Mouse (Mus musculus) CH12.LX (cell line): ENCODE data around the gene Ddah1. TPM values are rescaled to one million over a fixed set of nuclear protein-coding genes. Genes with fewer than 3 reads are reported as not detected.

Experiments used
- DNase-seq: peaks from one replicate; pipeline ENCODE4 v3.0.0-alpha.2; 2013; ENCODE audit errors: extremely low read depth
- H3K27ac ChIP-seq: 2 replicates; pipeline ENCODE4 v1.5.1; 2012; ENCODE audit warnings: low read depth, mild to moderate bottlenecking, control low read depth, moderate library complexity; ENCODE audit not compliant: insufficient read depth
- H3K27me3 ChIP-seq: replicated peaks from 2 replicates; pipeline ENCODE3; 2012; ENCODE audit warnings: inconsistent platforms
- H3K36me3 ChIP-seq, 2 experiments: replicated peaks in 1 of 2; 2 replicates each; pipeline versions ENCODE3 to v1.6.1; 2012; ENCODE audit warnings: inconsistent platforms in 1 of 2, low read length in 1 of 2, mild to moderate bottlenecking in 1 of 2, mixed read lengths in 1 of 2, moderate library complexity in 1 of 2; ENCODE audit not compliant: control insufficient read depth in 1 of 2, insufficient read depth in 1 of 2
- H3K4me1 ChIP-seq, 2 experiments: 2 replicates each; pipeline ENCODE4 v1.6.1; 2012; ENCODE audit warnings: inconsistent platforms in 1 of 2, moderate library complexity in 1 of 2; ENCODE audit not compliant: insufficient read depth in 2 of 2, control insufficient read depth in 1 of 2
- H3K4me2 ChIP-seq: 2 replicates; pipeline ENCODE4 v1.6.1; 2012; ENCODE audit warnings: low read depth, mild to moderate bottlenecking, control low read depth; ENCODE audit not compliant: poor library complexity, insufficient read depth, severe bottlenecking
- H3K4me3 ChIP-seq, 3 experiments: fragments of 150-350 bp in 1 of 3; sonication (generic) in 1 of 3; replicated peaks in 1 of 3; 2 replicates each; pipeline versions ENCODE3 to v1.5.1; 2011 to 2012; ENCODE audit warnings: low read depth in 2 of 3, low read length in 2 of 3, mild to moderate bottlenecking in 2 of 3, moderate library complexity in 2 of 3, control low read depth in 1 of 3, improper control_type of control experiment in 1 of 3, inconsistent platforms in 1 of 3, mixed read lengths in 1 of 3; ENCODE audit not compliant: poor library complexity in 1 of 3
- H3K79me2 ChIP-seq: replicated peaks from 2 replicates; pipeline ENCODE4 v1.6.1; 2012; ENCODE audit warnings: mild to moderate bottlenecking, moderate library complexity; ENCODE audit not compliant: control insufficient read depth, poor library complexity, insufficient read depth, severe bottlenecking; ENCODE audit errors: extremely low read depth
- H3K9ac ChIP-seq: 2 replicates; pipeline ENCODE4 v1.6.1; 2012; ENCODE audit warnings: low read depth, mild to moderate bottlenecking, control low read depth, moderate library complexity; ENCODE audit not compliant: insufficient read depth
- H3K9me3 ChIP-seq: replicated peaks from 2 replicates; pipeline ENCODE3; 2012; ENCODE audit warnings: low read length, inconsistent platforms, mixed read lengths
- CHD2 ChIP-seq: IDR thresholded peaks from 2 replicates; pipeline ENCODE4 v1.6.1; 2011; ENCODE audit warnings: low read length, improper control_type of control experiment
- CTCF ChIP-seq, 2 experiments: IDR thresholded peaks in 1 of 2; conservative IDR thresholded peaks in 1 of 2; 2 replicates each; pipeline ENCODE4 v1.5.1; 2011 to 2012; ENCODE audit warnings: low read depth in 2 of 2, low read length in 2 of 2, improper control_type of control experiment in 1 of 2, inconsistent platforms in 1 of 2, mild to moderate bottlenecking in 1 of 2, moderate library complexity in 1 of 2
- E2F4 ChIP-seq: IDR thresholded peaks from 2 replicates; pipeline ENCODE4 v1.6.1; 2011; ENCODE audit warnings: low read depth, low read length, improper control_type of control experiment; ENCODE audit not compliant: insufficient replicate concordance
- EP300 ChIP-seq: IDR thresholded peaks from 2 replicates; pipeline ENCODE4 v1.6.1; 2011; ENCODE audit warnings: low read length, improper control_type of control experiment
- GABPA ChIP-seq: IDR thresholded peaks from 2 replicates; pipeline ENCODE4 v1.6.1; 2012; ENCODE audit warnings: low read depth, low read length, improper control_type of control experiment, inconsistent platforms; ENCODE audit not compliant: insufficient replicate concordance
- HCFC1 ChIP-seq: IDR thresholded peaks from 2 replicates; pipeline ENCODE4 v1.6.1; 2012; ENCODE audit warnings: low read depth, mild to moderate bottlenecking, inconsistent platforms, low read length, improper control_type of control experiment
- MAX ChIP-seq: IDR thresholded peaks from 2 replicates; pipeline ENCODE4 v1.6.1; 2011; ENCODE audit warnings: low read length, improper control_type of control experiment
- MEF2A ChIP-seq: IDR thresholded peaks from 2 replicates; pipeline ENCODE4 v1.6.1; 2014; ENCODE audit warnings: low read depth, mild to moderate bottlenecking, inconsistent platforms, low read length, improper control_type of control experiment, borderline replicate concordance
- MYC ChIP-seq: IDR thresholded peaks from 2 replicates; pipeline ENCODE4 v1.6.1; 2011; ENCODE audit warnings: low read depth, mild to moderate bottlenecking, improper control_type of control experiment, low read length
- NRF1 ChIP-seq: IDR thresholded peaks from 2 replicates; pipeline ENCODE4 v1.6.1; 2014; ENCODE audit warnings: low read depth, mild to moderate bottlenecking, inconsistent platforms, low read length, improper control_type of control experiment, moderate library complexity
- POLR2A ChIP-seq: IDR thresholded peaks from 2 replicates; pipeline ENCODE4 v1.6.1; 2011; ENCODE audit warnings: low read depth, mild to moderate bottlenecking, improper control_type of control experiment, low read length
- RCOR1 ChIP-seq: conservative IDR thresholded peaks from 2 replicates; pipeline ENCODE4 v1.6.1; 2012; ENCODE audit warnings: low read depth, mild to moderate bottlenecking, inconsistent platforms, low read length, improper control_type of control experiment
- TBP ChIP-seq: conservative IDR thresholded peaks from 2 replicates; pipeline ENCODE4 v1.6.1; 2011; ENCODE audit warnings: low read depth, low read length, improper control_type of control experiment
- UBTF ChIP-seq: IDR thresholded peaks from 2 replicates; pipeline ENCODE4 v1.6.1; 2012; ENCODE audit warnings: low read depth, mild to moderate bottlenecking, inconsistent platforms, low read length, improper control_type of control experiment, moderate library complexity
- USF1 ChIP-seq: IDR thresholded peaks from 2 replicates; pipeline ENCODE4 v1.6.1; 2014; ENCODE audit warnings: low read depth, mild to moderate bottlenecking, inconsistent platforms, low read length, improper control_type of control experiment
- USF2 ChIP-seq: conservative IDR thresholded peaks from 2 replicates; pipeline ENCODE4 v1.6.1; 2011; ENCODE audit warnings: low read depth, low read length, improper control_type of control experiment
- ZC3H11A ChIP-seq: IDR thresholded peaks from 2 replicates; pipeline ENCODE4 v1.6.1; 2012; ENCODE audit warnings: low read depth, mild to moderate bottlenecking, inconsistent platforms, low read length, improper control_type of control experiment
- ZNF384 ChIP-seq: IDR thresholded peaks from 2 replicates; pipeline ENCODE4 v1.6.1; 2012; ENCODE audit warnings: low read depth, low read length, improper control_type of control experiment, inconsistent platforms
- dilution Hi-C: fragments of 300-500 bp; cut with MboI; formaldehyde crosslinking; loops from 2 replicates; pipeline ENCODE4 v1.14.3; 2020; ENCODE audit warnings: low sequenced_read_pairs; ENCODE audit not compliant: extremely low pct_unique_long_range_greater_than_20kb, extremely low pct_ligation_motif_present
- in situ Hi-C: fragments of 300-500 bp; cut with MboI; formaldehyde crosslinking; loops from 3 replicates; pipeline ENCODE4 v1.14.3; 2019; ENCODE audit warnings: low sequenced_read_pairs, low pct_ligation_motif_present, low pct_unique_long_range_greater_than_20kb, mixed read lengths
- polyA plus RNA-seq: library from polyadenylated mRNA; unstranded; fragments of >175 nt; gene quantifications from 2 replicates; pipeline ENCODE4 v1.2.1, GENCODE M21; 2012; ENCODE audit warnings: low read depth; ENCODE audit not compliant: insufficient read length
- total RNA-seq, 2 experiments: library from RNA; depleted of rRNA; stranded (reverse); fragments of 300-350 nt in 1 of 2; fragments of >200 nt in 1 of 2; gene quantifications; 2 replicates each; pipeline ENCODE4 v1.2.3; 2012 to 2014

Gene Ddah1
- total and polyA plus RNA-seq, 3 experiments, result not detected

GRCm38 (mm10) chr3:145798751-145799188 is 40.3 kb downstream of the Ddah1 start:
- no peak for DNase-seq
- Histone ChIP-seq H3K27ac (no peak overlapping the region), H3K9me3 (peaks cover under 1% of the 10 kb centered on the region)
- TF ChIP-seq MEF2A (no peak), POLR2A (no peak), MAX (no peak), TBP (no peak), USF2 (no peak), ZNF384 (no peak), CHD2 (no peak), RCOR1 (no peak), UBTF (no peak), MYC (no peak), CTCF (conservative IDR thresholded peaks at IDR 0.05 in 1 of 2, IDR thresholded peaks at IDR 0.05 in 1 of 2; ENCODE audit: low read depth in 2 of 2, low read length in 2 of 2) (no peak), ZC3H11A (no peak), GABPA (no peak), E2F4 (no peak), NRF1 (no peak), EP300 (no peak), USF1 (no peak)
- TF ChIP-seq, all 38 proteins: peak for 0
- Histone ChIP-seq H3K9ac (no peak overlapping the region), H3K79me2 (no peaks in the 10 kb centered on the region), H3K4me2 (no peak overlapping the region), H3K36me3 (no peaks in the 10 kb centered on the region), H3K27me3 (no peaks in the 10 kb centered on the region), H3K4me1 (no peaks in the 10 kb centered on the region; a peak in 1 of 4 replicates), H3K4me3 (no peak overlapping the region)
- in situ Hi-C loops (no loop called here), dilution Hi-C loops (no loop called here)

- Histone ChIP-seq H3K4me1 (no peaks in the 10 kb centered on the region; a peak in 1 of 4 replicates), H3K36me3 (no peaks in the 10 kb centered on the region), H3K4me3 (no peak overlapping the region), H3K9ac (no peak overlapping the region), H3K27ac (no peak overlapping the region), H3K79me2 (no peaks in the 10 kb centered on the region), H3K9me3 (no peaks in the 10 kb centered on the region), H3K4me2 (no peak overlapping the region), H3K27me3 (no peaks in the 10 kb centered on the region)
- TF ChIP-seq ZC3H11A (no peak), HCFC1 (no peak), MAX (no peak), UBTF (no peak)
- dilution Hi-C loops (no loop called here), in situ Hi-C loops (no loop called here)
- DNase-seq, result no peak
Measured at GRCm38 (mm10) chr3:145799365-145799764, 40.9 kb downstream of the Ddah1 start.
